Mouse (Mus musculus) G1E (cell line): Measurements from ENCODE around the gene Capg. TPM values are rescaled to one million over a fixed set of nuclear protein-coding genes. Genes with fewer than 3 reads are reported as not detected.
A peak's percentile ranks its signal among the peaks of the same experiment; 100 is the strongest.

ENCODE experiments used
- ATAC-seq: 2 replicates; pipeline ENCODE4 v1.8.0; 2016; ENCODE audit warnings: mild to moderate bottlenecking; ENCODE audit not compliant: insufficient number of reproducible peaks, poor library complexity, low FRiP score, severe bottlenecking; ENCODE audit errors: extremely low read depth
- DNase-seq: peaks from one replicate; pipeline ENCODE4 v3.0.0; 2012; ENCODE audit warnings: low spot score
- H3K27me3 ChIP-seq: 2 replicates; pipeline ENCODE4 v1.6.1; 2012; ENCODE audit warnings: mild to moderate bottlenecking, low read length, inconsistent platforms; ENCODE audit not compliant: insufficient read depth
- H3K36me3 ChIP-seq: replicated peaks from 2 replicates; pipeline ENCODE3; 2012; ENCODE audit warnings: mild to moderate bottlenecking, inconsistent platforms
- H3K4me1 ChIP-seq: 2 replicates; pipeline ENCODE4 v1.6.1; 2012; ENCODE audit warnings: low read depth, low read length, inconsistent platforms, mixed read lengths; ENCODE audit not compliant: insufficient read depth
- H3K4me3 ChIP-seq: 2 replicates; pipeline ENCODE4 v1.5.1; 2012; ENCODE audit warnings: low read depth, mild to moderate bottlenecking, inconsistent platforms, low read length, moderate library complexity, mixed read lengths
- H3K9me3 ChIP-seq: replicated peaks from 2 replicates; pipeline ENCODE4 v1.6.1; 2012; ENCODE audit warnings: inconsistent platforms
- CTCF ChIP-seq: IDR thresholded peaks from 2 replicates; pipeline ENCODE4 v1.5.1; 2012; ENCODE audit warnings: low read depth, low read length, inconsistent platforms, mixed read lengths
- GATA1 ChIP-seq: IDR thresholded peaks from 2 replicates; pipeline ENCODE4 v1.6.1; 2012; ENCODE audit warnings: borderline replicate concordance, low read length, inconsistent platforms, mixed read lengths
- GATA2 ChIP-seq: IDR thresholded peaks from 2 replicates; pipeline ENCODE4 v1.6.1; 2012; ENCODE audit warnings: low read depth, low read length, inconsistent platforms, borderline replicate concordance
- POLR2AphosphoS5 ChIP-seq: IDR thresholded peaks from 2 replicates; pipeline ENCODE4 v1.6.1; 2012; ENCODE audit warnings: low read depth, low read length, inconsistent platforms; ENCODE audit not compliant: insufficient replicate concordance
- TAL1 ChIP-seq: conservative IDR thresholded peaks from 2 replicates; pipeline ENCODE4 v1.6.1; 2012; ENCODE audit warnings: low read depth, low read length, inconsistent platforms, mixed read lengths
- polyA plus RNA-seq: library from polyadenylated mRNA; stranded (reverse); fragments of >175 nt; gene quantifications from 2 replicates; pipeline ENCODE4 v1.2.3, GENCODE M21; 2012
- total RNA-seq, 2 experiments: library from RNA; stranded (forward) in 1 of 2; stranded (reverse) in 1 of 2; fragments of 200-1000 nt in 1 of 2; fragments of >200 nt in 1 of 2; fragmentation: Nextera tagmentation in 1 of 2; gene quantifications; 2 replicates each; pipeline ENCODE4 v1.2.3; 2014 to 2017

The Capg gene
- total and polyA plus RNA-seq, 3 experiments, result 37.8 to 113 (median 102) TPM

DNA sequence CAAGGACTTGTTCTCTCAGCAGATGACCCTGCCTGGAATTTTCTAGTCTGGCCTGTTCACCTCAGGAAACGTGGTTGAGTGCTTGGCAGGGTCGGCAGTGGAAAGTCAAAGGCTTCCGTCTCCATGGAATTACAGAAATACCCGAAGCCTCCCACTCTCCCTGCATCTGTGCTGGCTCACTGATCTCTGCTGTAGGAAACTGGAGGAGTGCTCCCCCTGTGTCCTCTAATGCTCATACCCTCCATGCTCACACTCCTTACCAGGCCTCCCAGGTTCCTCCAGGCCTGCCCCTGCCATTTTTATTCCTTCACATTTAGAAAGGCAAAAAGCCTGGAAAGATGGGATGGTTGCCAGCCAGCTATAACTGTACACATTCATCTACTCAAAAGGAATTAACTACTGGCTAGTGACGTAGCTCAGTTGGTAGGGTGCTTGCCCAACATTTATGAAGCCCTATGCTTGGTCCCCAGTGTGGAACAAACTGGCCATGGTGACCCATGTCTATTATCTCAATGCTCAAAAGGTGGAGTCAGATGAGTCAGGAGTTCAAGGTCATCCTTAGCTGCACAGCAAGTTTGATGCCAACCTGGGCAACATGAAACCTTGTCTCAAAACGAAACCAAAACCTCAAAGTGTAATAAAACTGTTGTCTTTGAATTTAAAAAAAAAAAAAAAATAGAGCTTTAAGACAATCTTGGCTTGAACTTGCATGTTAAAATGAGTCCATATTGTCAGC, 33.3 kb upstream of the Capg start:
- H3K9me3 ChIP-seq, result no peaks in the 10 kb centered on the region
- DNase-seq (no peak), ATAC-seq (no peak)
- H3K4me1 ChIP-seq, result peaks cover 29% of the 10 kb centered on the region
- H3K27me3 ChIP-seq, result peaks cover 8% of the 10 kb centered on the region; the same call in 1 of the 2 replicates
- TF ChIP-seq GATA1, result no peak
- no peak for TF ChIP-seq POLR2AphosphoS5
- no peak for TF ChIP-seq TAL1
- TF ChIP-seq CTCF, result no peak
- no peak for TF ChIP-seq GATA2
- H3K4me3 ChIP-seq, result no peak overlapping the region
- H3K36me3 ChIP-seq, result no peaks in the 10 kb centered on the region

DNA sequence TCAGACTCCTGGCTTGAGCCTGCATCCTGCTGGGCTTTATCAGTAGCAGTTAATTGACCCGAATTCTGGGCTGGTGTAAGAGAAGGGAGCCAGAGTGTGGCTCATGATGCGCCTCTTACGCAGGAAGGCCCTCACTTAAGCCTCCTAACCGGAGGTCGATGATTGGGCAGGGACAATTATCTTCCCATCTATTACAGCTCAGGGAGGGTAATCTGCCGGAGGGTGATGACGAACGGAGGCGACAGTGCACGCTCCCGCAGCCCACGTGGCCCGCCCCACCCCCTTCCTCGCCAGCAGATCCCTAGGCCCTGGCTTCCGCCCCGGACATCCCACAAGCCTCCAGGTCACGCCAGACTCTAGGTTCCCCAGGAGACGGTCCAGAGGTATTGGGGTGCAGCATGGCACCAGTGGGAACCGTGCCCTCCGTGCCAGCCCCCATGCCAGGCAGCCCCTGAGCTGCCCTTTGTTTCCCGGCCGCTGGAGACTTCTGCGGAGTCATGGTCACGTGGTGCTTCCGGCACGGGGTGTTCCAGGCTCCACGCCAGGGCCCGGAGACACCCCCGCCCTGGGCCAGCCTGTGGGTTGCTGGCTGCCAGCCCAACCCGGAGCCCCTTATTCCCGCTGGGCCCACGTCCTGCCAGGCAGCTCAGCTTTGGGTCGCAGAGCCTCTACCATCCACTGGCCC, 31.7 kb upstream of the Capg start:
- TF ChIP-seq GATA2, result no peak
- TF ChIP-seq CTCF, result no peak
- TF ChIP-seq GATA1, result no peak
- TF ChIP-seq TAL1, result no peak
- TF ChIP-seq POLR2AphosphoS5, result no peak
- peak; percentile 85 for DNase-seq
- H3K4me1 ChIP-seq, result peaks cover 29% of the 10 kb centered on the region

DNA sequence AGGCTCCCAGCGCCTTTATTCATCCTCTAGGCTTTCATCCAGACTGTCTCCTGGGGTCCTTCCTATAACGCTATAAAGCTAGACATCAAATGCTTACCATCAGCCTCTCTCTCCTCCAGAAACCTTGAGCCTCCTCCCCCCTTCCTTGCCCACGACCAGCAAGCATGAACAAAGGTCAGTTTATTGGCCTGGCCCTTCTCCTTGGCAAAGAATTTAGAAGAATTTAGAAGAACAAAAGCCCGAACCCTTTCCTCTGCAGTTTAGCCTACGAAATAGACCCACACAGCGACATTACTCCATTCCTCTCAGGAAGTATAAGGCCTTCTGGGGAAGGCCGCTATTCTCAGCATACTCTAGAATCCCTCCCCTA, 31.1 kb upstream of the Capg start:
- ATAC-seq, result no peak

More for the DNA sequence above, 31.7 kb upstream of the Capg start:
- H3K4me3 ChIP-seq, result peak overlapping the region; percentile 69
- H3K27me3 ChIP-seq, result peaks cover 15% of the 10 kb centered on the region; the same call in 1 of the 2 replicates
- peak; percentile 89 for ATAC-seq
- H3K36me3 ChIP-seq, result no peaks in the 10 kb centered on the region
- H3K9me3 ChIP-seq, result no peaks in the 10 kb centered on the region

DNA sequence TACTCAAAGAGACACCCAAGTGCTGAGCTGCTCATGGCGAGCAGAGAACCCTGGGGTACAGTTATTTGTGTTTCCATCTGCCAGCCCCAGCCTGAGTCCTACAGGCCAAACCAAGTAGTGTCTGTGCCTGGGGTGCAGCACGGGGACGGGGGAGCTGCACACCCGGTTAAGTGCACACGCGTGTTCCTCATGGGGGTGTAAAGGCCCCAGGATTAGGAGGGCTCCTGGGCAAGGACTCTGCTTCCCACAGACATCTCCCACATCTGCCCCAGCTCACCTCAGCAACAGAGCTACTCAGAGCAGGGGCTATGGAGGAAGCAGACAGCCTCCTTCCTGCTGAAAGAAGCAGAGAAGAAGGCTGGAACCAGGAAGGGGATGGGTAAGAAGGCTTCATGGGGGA, 28.5 kb upstream of the Capg start:
- Histone ChIP-seq H3K9me3 (no peaks in the 10 kb centered on the region), H3K27me3 (peaks cover 28% of the 10 kb centered on the region), H3K36me3 (no peaks in the 10 kb centered on the region), H3K4me1 (peaks cover 40% of the 10 kb centered on the region), H3K4me3 (no peak overlapping the region)
- TF ChIP-seq CTCF, result no peak
- no peak for TF ChIP-seq GATA2
- no peak for TF ChIP-seq POLR2AphosphoS5
- no peak for TF ChIP-seq GATA1
- no peak for TF ChIP-seq TAL1
- ATAC-seq (no peak), DNase-seq (no peak)

More for the DNA sequence above, 31.1 kb upstream of the Capg start:
- H3K9me3 ChIP-seq, result no peaks in the 10 kb centered on the region
- no peak for DNase-seq
- peaks cover 17% of the 10 kb centered on the region; the same call in 1 of the 2 replicates for H3K27me3 ChIP-seq
- peak overlapping the region; percentile 69; the same call in 1 of the 2 replicates for H3K4me3 ChIP-seq
- TF ChIP-seq GATA1, result no peak
- TF ChIP-seq TAL1, result no peak
- no peak for TF ChIP-seq POLR2AphosphoS5
- no peaks in the 10 kb centered on the region for H3K36me3 ChIP-seq
- peaks cover 29% of the 10 kb centered on the region for H3K4me1 ChIP-seq

DNA sequence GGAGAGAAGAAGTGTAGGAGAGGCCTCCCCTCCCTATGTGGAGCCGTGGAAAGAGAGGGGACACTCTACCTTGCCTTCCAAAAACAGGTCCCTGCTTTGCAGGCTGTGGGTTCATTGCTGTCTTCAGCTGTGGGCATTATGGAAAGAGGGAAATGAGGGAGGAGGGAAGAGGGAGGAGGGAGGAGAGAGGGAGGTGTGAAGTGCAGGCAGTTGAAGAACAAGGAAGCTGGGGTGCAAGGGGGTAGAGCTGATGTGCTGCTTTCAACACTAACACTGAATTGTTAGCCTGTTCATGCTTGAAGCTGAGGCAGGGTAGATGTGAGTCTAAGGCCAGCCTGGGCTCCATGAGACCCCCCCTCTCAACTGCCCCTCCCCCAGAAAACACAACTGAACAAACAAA, 25.3 kb upstream of the Capg start:
- DNase-seq, result no peak
- Histone ChIP-seq H3K4me3 (no peak overlapping the region), H3K9me3 (no peaks in the 10 kb centered on the region), H3K4me1 (peaks cover 14% of the 10 kb centered on the region), H3K27me3 (peaks cover 46% of the 10 kb centered on the region), H3K36me3 (no peaks in the 10 kb centered on the region)
- no peak for ATAC-seq
- no peak for TF ChIP-seq POLR2AphosphoS5
- TF ChIP-seq CTCF, result no peak
- no peak for TF ChIP-seq TAL1
- TF ChIP-seq GATA2, result no peak
- TF ChIP-seq GATA1, result no peak

DNA sequence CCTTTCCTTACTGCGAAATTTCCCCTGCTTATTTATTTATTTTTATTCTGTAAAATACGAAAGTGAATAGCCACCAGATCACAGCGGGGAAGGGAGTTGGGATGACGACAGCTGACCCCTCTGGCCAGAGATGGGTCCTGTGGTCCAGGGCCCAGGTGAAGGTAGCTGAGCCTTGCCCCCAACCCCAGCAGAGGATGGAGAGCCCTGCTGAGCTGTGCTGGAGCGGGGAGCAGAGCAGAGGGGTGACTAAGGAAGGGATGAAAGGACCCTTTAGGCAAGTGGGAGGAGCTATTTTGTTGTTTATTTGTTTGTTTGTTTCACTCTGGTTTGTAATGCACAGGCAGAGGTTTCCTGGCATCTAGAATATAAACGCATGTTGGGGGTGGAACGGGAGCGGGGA, 24.9 kb upstream of the Capg start:
- TF ChIP-seq GATA1 (no peak), TAL1 (no peak), POLR2AphosphoS5 (no peak), GATA2 (no peak), CTCF (no peak)
- peaks cover 46% of the 10 kb centered on the region for H3K27me3 ChIP-seq
- DNase-seq (no peak), ATAC-seq (no peak)
- H3K4me1 ChIP-seq, result peaks cover 11% of the 10 kb centered on the region; the same call in 1 of the 2 replicates
- no peaks in the 10 kb centered on the region for H3K36me3 ChIP-seq
- H3K9me3 ChIP-seq, result no peaks in the 10 kb centered on the region
- no peak overlapping the region for H3K4me3 ChIP-seq
